In the genomic region with DNA sequence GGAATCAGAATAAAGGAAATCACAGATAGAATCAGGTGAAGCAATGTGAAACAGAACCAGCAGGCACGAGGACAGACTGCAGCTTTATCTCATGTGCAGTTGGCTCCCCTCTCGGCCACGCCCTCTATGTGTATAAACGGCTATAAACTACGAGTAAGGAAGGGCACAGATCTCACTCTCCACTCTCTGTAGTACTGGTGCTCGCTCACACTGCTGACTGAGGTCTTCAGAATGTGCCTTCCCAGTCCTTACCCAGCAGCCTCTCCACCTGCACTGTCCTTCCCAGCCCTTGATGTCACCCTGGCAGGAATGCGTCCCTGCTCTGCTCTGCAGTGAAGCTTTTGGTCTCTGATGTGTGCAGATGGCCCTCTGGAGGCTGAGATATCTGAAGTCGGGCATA, we compare ENCODE assay signal across 13 mouse cellular contexts.
DNase-seq lines count a peak whose midpoint lies in the region; ATAC-seq and TF ChIP-seq lines count a peak whose summit lies in the region.
"Had no signal": no experiment of that assay in that cellular context is flagged by ENCODE, and none has a peak within 500 bp of the region (broad histone marks: within the 10 kb centered on the region; RNA-seq: fewer than 3 reads in every experiment).

No protein-coding gene starts in this region.

- peaks cover 20% of the 10 kb centered on the region for H3K4me1 ChIP-seq in heart, embryonic 13.5 days
- peaks cover 17% of the 10 kb centered on the region for H3K4me1 ChIP-seq in limb, embryonic 13.5 days
- H3K4me1 ChIP-seq: embryonic facial prominence, embryonic 15.5 days; midbrain, embryonic 15.5 days had no signal

- H3K9ac ChIP-seq in heart, embryonic 13.5 days = peak overlapping the region; percentile 59
- H3K9ac ChIP-seq in limb, embryonic 13.5 days = 0 out of 2 replicates have a peak overlapping the region, but pooled peaks have one; percentile 3
- H3K9ac ChIP-seq: embryonic facial prominence, embryonic 15.5 days; midbrain, embryonic 15.5 days had no signal

- no peak for DNase-seq in heart, postnatal 25 days (ENCODE audit: low spot score)
- peak; percentile 36 for DNase-seq in 416B (ENCODE audit: low read depth)
- DNase-seq in ZHBTc4 (ENCODE audit: low read depth, low spot score) = peak; percentile 42
- no peak for DNase-seq in left cerebral cortex, adult 2 months (ENCODE audit: extremely low spot score in 1 of 2, low spot score in 2 of 2)
- DNase-seq in spleen, postnatal 14 days (ENCODE audit: low spot score in 2 of 2) = no peak
- DNase-seq: cerebellum, postnatal 10 days; kidney, postnatal 14 days; thymus, adult 2 months had no signal

- no peaks in the 10 kb centered on the region for H3K9me3 ChIP-seq in heart, embryonic 13.5 days
- no peaks in the 10 kb centered on the region for H3K9me3 ChIP-seq in limb, embryonic 13.5 days
- H3K9me3 ChIP-seq: embryonic facial prominence, embryonic 15.5 days; midbrain, embryonic 15.5 days had no signal

- no peak for TF ChIP-seq CTCF in left cerebral cortex, adult 2 months (IDR thresholded peaks at IDR 0.05)

- H3K36me3 ChIP-seq in heart, embryonic 13.5 days = no peaks in the 10 kb centered on the region
- H3K36me3 ChIP-seq in limb, embryonic 13.5 days = no peaks in the 10 kb centered on the region
- H3K36me3 ChIP-seq: embryonic facial prominence, embryonic 15.5 days; midbrain, embryonic 15.5 days had no signal

- H3K4me3 ChIP-seq in heart, embryonic 13.5 days = peak overlapping the region; percentile 9; the same call in 1 of the 2 replicates
- no peak overlapping the region for H3K4me3 ChIP-seq in limb, embryonic 13.5 days
- no peak overlapping the region for H3K4me3 ChIP-seq in left cerebral cortex, adult 2 months
- H3K4me3 ChIP-seq: embryonic facial prominence, embryonic 15.5 days; midbrain, embryonic 15.5 days had no signal

- peak overlapping the region; percentile 56 for H3K27ac ChIP-seq in heart, embryonic 13.5 days (replicated peaks)
- no peak overlapping the region for H3K27ac ChIP-seq in limb, embryonic 13.5 days
- H3K27ac ChIP-seq in left cerebral cortex, adult 2 months = no peak overlapping the region
- H3K27ac ChIP-seq: embryonic facial prominence, embryonic 15.5 days; midbrain, embryonic 15.5 days had no signal

- peaks cover 10% of the 10 kb centered on the region; the same call in 1 of the 2 replicates for H3K27me3 ChIP-seq in heart, embryonic 13.5 days (replicated peaks)
- H3K27me3 ChIP-seq in limb, embryonic 13.5 days = peaks cover 30% of the 10 kb centered on the region; the same call in 1 of the 2 replicates
- H3K27me3 ChIP-seq: midbrain, embryonic 15.5 days had no signal

- H3K4me2 ChIP-seq in heart, embryonic 13.5 days = peak overlapping the region; percentile 58
- H3K4me2 ChIP-seq in limb, embryonic 13.5 days (replicated peaks) = no peak overlapping the region
- H3K4me2 ChIP-seq: embryonic facial prominence, embryonic 15.5 days; midbrain, embryonic 15.5 days had no signal

- 0 out of 2 replicates have a peak, but pooled peaks have one; percentile 49 for ATAC-seq in heart, embryonic 13.5 days (ENCODE audit: extremely low read depth, insufficient number of reproducible peaks, low FRiP score, low TSS enrichment)
- ATAC-seq in limb, embryonic 13.5 days (ENCODE audit: low FRiP score, low read depth) = no peak
- no peak for ATAC-seq in CD4-positive, CD25-positive, alpha-beta regulatory T cell, adult 4 months
- ATAC-seq: midbrain, embryonic 15.5 days had no signal

- intact Hi-C loops in heart, postnatal 25 days (cut with DNase I) = no loop called here
- intact Hi-C loops in left cerebral cortex, adult 2 months (cut with DNase I) = no loop called here

- 22% methylated on average over 8 of the region's 8 CpGs for WGBS in heart, embryonic 13.5 days
- WGBS in limb, embryonic 13.5 days = 30% methylated on average over 8 of the region's 8 CpGs

Comparison
In these comparisons a context has a peak if more than half of its experiments do, and no peak if none do; other contexts are left out.
1. DNase-seq: peak in 416B (single experiment) and ZHBTc4 (single experiment); none in heart, postnatal 25 days (single experiment), left cerebral cortex, adult 2 months (0 of 2) and spleen, postnatal 14 days (0 of 2).